Mouse (Mus musculus) lung, embryonic 15.5 days (tissue): ENCODE measurements around the gene Gm17521. TPM values are rescaled to one million over a fixed set of nuclear protein-coding genes. Genes with fewer than 3 reads are reported as not detected.
"Not testable (repeated sequence)": the region's sequence is repeated elsewhere in the genome, so short reads cannot be mapped to it uniquely, and the experiment has no call there.

Experiments used
- ATAC-seq: fragments of 200-750 bp; cut with Nextera tagmentation; 2 replicates; pipeline ENCODE4 v1.8.0; 2017; ENCODE audit warnings: moderate number of reproducible peaks, borderline replicate concordance; ENCODE audit not compliant: low FRiP score, low TSS enrichment; ENCODE audit errors: extremely low read depth
- H3K27ac ChIP-seq: fragments of 300-500 bp; sonication (generic); 2 replicates; pipeline ENCODE4 v1.5.1; 2015; ENCODE audit warnings: moderate library complexity, mild to moderate bottlenecking, inconsistent platforms
- H3K27me3 ChIP-seq: fragments of 300-500 bp; sonication (generic); 2 replicates; pipeline ENCODE4 v1.6.1; 2015; ENCODE audit warnings: inconsistent platforms
- H3K36me3 ChIP-seq: fragments of 300-500 bp; sonication (generic); 2 replicates; pipeline ENCODE4 v1.6.1; 2015; ENCODE audit warnings: inconsistent platforms
- H3K4me1 ChIP-seq: fragments of 300-500 bp; sonication (generic); 2 replicates; pipeline ENCODE4 v1.6.1; 2015; ENCODE audit warnings: inconsistent platforms
- H3K4me2 ChIP-seq: fragments of 300-500 bp; sonication (generic); 2 replicates; pipeline ENCODE4 v1.6.1; 2015; ENCODE audit warnings: inconsistent platforms, mild to moderate bottlenecking, moderate library complexity
- H3K4me3 ChIP-seq: fragments of 300-500 bp; sonication (generic); 2 replicates; pipeline ENCODE4 v1.5.1; 2015; ENCODE audit warnings: mild to moderate bottlenecking, inconsistent platforms
- H3K9ac ChIP-seq: fragments of 300-500 bp; sonication (generic); 2 replicates; pipeline ENCODE4 v1.6.1; 2015; ENCODE audit warnings: inconsistent platforms
- H3K9me3 ChIP-seq: fragments of 300-500 bp; sonication (generic); 2 replicates; pipeline ENCODE4 v1.6.1; 2016; ENCODE audit warnings: inconsistent platforms
- WGBS: fragments of 180-500 bp; shearing (Covaris S2); methylation state at CpG from one replicate; pipeline ENCODE4 v1.1.7; 2015; 5-methylcytosine and 5-hydroxymethylcytosine counted together
- polyA plus RNA-seq: library from polyadenylated mRNA; unstranded; fragments of >200 nt; fragmentation: Nextera tagmentation; extraction: Ambion mirVana; gene quantifications from 2 replicates; pipeline ENCODE4 v1.2.1, GENCODE M21; 2015

Gm17521 gene
- not detected in 2 replicates for polyA plus RNA-seq

DNA sequence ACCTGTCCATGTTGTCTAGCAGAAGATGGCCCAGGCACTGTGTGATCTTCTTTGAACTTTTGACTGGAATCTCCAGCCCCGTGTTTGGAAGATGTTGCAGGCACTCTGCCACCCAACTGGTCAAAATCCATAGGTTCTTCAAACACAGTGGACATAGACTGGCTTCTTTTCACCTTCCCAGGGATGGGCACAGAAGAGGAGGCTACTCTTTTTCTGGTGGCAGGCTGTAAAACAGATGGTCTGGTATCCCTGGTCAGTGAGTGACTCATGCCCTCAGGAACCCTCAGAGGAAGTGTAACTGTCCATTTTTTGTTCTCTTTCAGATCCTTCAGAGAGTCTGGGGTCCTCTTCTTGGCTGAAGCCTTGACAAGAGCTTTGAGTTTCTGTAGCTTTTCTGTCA, at the start of gene Gm17521:
TSS of gene Gm17521 (minus strand) at position 101 of the 400 bp plus-strand sequence.
- WGBS = 35% methylated on average over 1 of the region's 1 CpGs
- H3K27me3 ChIP-seq, H3K4me2 ChIP-seq, H3K9me3 ChIP-seq, H3K4me3 ChIP-seq, ATAC-seq, H3K9ac ChIP-seq, H3K4me1 ChIP-seq, H3K27ac ChIP-seq, H3K36me3 ChIP-seq: not testable (repeated sequence)

DNA sequence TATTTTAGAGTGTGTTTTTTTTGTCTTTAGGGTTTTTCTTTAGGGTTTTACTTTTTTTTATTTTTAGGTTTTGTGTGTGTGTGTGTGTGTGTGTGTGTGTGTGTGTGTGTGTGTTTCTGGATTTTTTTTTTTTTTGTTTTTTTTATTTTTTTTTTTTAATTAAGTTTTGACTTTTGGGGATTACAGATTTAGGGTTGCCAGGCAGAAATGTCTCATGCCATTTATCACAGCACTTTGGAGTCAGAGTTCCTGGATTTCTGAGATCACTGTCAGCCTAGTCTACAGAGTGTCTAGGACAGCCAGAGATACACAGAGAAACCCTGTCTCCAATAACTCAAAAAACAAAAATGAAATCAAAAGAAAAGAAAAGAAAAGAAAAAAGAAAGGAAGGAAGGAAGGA, 14.5 kb upstream of the Gm17521 start:
- Histone ChIP-seq H3K36me3 (no peaks in the 10 kb centered on the region), H3K9ac (no peak overlapping the region), H3K27me3 (no peaks in the 10 kb centered on the region), H3K4me1 (no peaks in the 10 kb centered on the region), H3K4me2 (no peak overlapping the region), H3K27ac (no peak overlapping the region), H3K9me3 (no peaks in the 10 kb centered on the region), H3K4me3 (no peak overlapping the region)
- no peak for ATAC-seq

DNA sequence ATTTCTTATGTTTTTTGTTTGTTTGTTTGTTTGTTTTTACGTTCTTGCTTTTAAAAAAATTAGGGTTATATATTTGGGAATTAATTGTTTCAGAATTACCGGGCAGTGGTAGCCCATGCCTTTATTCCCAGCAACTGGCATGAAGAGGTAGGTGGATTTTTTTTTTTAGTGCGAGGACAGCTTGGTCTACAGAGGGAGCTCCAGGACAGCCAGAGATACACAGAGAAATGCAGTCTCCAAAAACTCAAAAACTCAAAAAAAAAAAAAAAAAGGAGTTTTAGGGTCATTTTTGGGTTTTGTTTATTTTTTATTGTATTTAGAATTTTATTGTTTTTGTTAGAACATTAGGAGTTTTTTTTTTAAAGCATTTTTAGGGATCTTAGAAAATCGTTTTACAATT, 14.0 kb upstream of the Gm17521 start:
- no peaks in the 10 kb centered on the region for H3K9me3 ChIP-seq
- no peak overlapping the region for H3K9ac ChIP-seq
- no peaks in the 10 kb centered on the region for H3K36me3 ChIP-seq
- H3K4me3 ChIP-seq = no peak overlapping the region
- no peak overlapping the region for H3K4me2 ChIP-seq
- WGBS = 62% methylated on average over 4 of the region's 4 CpGs
- H3K27me3 ChIP-seq = no peaks in the 10 kb centered on the region
- H3K4me1 ChIP-seq = no peaks in the 10 kb centered on the region
- H3K27ac ChIP-seq = no peak overlapping the region
- ATAC-seq = no peak

Other genes with a start within 250 kb of the Gm17521 start
- 11.6 and 14.1 TPM in 2 replicates for gene Cldn34c1, start 73.8 kb upstream of the Gm17521 start, polyA plus RNA-seq
- not detected in 2 replicates for gene Srsx, start 192.8 kb upstream of the Gm17521 start, polyA plus RNA-seq
- not detected in 2 replicates for gene Gm17577, start 217.2 kb upstream of the Gm17521 start, polyA plus RNA-seq